Mouse (Mus musculus): ENCODE data around the gene Dennd5a.

The Dennd5a gene

DNA sequence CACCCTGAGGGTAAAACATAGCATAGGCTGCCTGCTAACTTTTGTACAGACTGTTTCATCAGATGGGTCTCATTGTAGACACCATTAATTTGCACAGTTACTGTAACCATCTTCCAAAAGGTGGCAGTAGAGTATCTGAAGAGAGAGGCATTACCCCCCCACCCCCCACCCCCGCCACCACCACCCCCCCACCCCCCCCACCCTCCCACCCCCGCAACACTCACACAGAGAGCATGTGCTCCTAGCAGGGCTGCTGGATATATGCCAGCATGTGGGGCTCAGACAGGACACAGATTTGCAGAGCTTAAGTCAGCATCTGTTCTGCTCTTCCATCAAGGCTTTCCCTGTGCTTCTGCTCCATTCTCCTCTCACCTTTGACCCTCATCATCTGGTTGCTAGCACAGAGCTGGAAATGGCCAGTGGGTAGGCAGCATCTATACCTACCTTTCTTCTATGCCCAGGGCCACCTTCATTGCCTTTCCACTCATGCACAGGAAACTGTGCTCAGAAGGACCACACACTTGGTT lies 8.7 kb upstream of the Dennd5a start:
- in situ Hi-C loops (cut with MboI; ENCODE audit: low pct_unique_long_range_greater_than_20kb in 1 of 2, low sequenced_read_pairs in 2 of 2, unreplicated experiment in 1 of 2), result no loop called here

DNA sequence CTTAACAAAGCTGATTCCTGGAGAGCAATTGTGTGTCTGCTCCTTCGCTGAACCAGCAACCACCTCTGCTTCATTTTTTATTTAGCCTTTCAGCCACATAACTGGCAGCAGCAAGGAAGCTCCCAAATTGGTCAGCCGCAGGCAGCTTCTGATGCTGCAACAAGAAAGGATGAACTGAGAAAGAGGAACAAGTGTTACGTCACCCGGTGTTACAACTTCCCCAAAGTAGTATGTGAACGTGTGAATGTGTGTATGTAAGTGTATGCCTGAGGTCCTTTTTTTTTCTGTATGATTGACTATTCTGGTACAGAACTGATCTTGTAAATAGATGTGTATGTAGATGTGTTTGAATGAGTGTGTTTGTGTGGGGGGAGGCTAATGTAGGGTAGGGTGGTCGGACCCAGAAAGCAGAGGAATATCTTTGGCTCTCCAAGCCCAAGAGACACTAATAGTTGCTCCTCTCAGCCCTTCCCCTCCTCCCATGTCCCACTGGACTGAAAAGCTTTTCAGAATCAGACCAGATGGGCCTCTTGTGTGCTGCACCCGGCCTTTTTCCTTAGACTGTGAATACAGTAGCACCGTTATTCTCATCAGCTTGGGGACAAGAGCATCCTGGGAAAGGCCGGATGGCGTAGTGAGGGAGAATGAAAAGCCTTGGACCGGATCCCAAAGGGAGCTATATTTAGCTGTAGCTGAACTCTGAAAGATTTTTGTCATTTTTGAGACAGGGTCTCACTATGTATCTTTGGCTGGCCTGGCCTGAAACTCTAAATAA lies 7.7 kb upstream of the Dennd5a start:
- in situ Hi-C loops (cut with MboI; ENCODE audit: low pct_unique_long_range_greater_than_20kb in 1 of 2, low sequenced_read_pairs in 2 of 2, unreplicated experiment in 1 of 2), result no loop called here

DNA sequence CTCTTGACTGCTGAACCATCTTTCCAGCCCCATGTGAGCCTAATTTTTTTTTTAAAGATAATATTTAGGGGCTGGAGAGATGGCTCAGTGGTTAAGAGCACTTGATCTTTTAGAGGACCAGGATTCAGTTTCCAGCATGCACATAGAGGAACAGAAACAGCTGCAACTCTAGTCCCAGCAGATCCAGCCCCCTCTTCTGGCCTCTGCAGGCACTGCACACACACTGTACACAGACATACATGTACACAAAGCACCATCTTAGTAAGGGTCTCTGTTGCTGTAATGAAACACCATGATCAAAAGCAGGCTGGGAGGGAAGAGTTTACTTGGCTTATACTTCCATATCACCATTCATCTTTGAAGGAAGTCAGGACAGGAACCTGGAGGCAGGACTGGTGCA lies 5.4 kb upstream of the Dennd5a start:
- in situ Hi-C loops (cut with MboI; ENCODE audit: low pct_unique_long_range_greater_than_20kb in 1 of 2, low sequenced_read_pairs in 2 of 2, unreplicated experiment in 1 of 2), result no loop called here

DNA sequence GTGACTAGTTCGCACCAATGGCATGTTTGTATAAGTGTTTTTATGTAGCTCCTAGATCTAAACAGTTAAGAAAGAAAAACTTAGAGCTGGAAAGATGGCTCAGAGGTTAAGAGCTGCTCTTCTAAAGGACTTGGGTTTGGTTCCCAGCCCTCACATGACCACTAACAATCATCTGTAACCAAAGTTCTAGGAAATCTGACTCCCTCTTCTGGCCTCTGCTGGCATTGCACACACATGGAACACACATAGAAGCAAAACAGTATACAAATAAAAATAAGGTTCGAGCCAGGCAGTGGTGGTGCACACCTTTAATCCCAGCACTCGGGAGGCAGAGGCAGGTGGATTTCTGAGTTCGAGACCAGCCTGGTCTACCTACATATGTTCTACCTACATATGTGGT lies 3.4 kb upstream of the Dennd5a start:
- in situ Hi-C loops (cut with MboI; ENCODE audit: low pct_unique_long_range_greater_than_20kb in 1 of 2, low sequenced_read_pairs in 2 of 2, unreplicated experiment in 1 of 2), result no loop called here

DNA sequence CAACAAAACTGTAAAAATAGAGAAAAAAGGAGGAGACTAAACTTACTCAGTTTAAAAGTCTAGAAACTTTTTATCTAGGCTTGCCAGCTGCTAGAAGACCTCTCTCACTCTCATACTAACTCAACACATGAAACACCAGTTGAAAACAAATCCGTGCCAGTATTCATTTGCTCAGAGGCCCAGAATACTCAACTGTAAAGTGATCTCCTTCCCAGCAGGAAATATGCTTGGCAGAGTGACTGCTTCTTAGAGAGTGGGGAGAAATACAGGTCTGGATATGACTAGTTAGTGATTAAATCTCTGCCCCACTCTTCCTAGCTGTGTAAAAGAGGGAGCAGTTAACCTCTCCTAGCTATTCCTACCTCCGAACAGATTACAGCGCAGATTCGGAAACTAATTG lies 2.3 kb upstream of the Dennd5a start:
- in situ Hi-C loops (cut with MboI; ENCODE audit: low pct_unique_long_range_greater_than_20kb in 1 of 2, low sequenced_read_pairs in 2 of 2, unreplicated experiment in 1 of 2), result no loop called here

DNA sequence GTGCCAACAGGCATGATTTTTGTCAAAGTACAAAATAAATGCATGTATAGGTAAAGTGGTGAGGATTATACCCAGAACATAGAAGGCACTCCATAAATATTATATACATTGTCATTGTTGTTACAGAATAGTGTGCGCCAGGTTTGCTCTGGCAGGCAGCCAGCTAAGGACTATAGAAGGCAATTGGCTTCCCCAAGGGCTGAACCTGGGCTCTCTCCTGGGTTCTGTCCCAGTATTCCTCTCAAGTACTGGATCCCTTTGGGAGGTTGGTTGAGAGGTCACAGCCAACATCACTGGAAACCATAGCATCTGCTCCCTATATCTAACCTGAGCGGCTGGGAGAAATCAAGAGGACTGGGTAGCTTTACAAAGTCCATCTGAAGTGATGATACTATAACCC lies 1.3 kb upstream of the Dennd5a start:
- in situ Hi-C loops (cut with MboI; ENCODE audit: low pct_unique_long_range_greater_than_20kb in 1 of 2, low sequenced_read_pairs in 2 of 2, unreplicated experiment in 1 of 2), result no loop called here

DNA sequence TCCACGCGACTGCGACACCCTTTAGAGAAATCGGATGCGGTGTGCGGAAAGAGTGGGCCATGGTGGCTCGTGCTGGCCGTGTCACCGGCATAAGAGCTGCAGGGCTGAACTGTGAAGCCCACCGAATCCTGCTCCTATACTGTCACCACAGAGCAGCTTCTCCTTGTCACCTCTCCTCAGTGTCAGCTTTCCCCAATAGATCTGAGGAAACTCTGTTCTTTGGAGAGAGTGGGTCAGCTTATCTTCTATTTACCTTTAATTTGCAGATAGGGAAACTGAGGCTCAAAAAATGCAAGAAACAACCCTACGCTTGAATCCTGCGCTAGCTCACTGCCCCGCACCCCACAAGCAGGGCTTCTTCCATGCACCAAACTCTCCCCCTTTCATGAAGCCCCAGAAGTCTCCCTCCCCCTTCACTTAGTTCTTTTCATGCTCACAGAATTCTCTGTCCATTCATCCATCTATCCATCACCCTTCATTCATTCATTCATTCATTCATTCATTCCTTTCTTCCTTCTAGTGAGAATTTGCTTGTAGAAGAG lies 414 bp upstream of the Dennd5a start:
- in situ Hi-C loops (cut with MboI; ENCODE audit: low pct_unique_long_range_greater_than_20kb in 1 of 2, low sequenced_read_pairs in 2 of 2, unreplicated experiment in 1 of 2), result no loop called here

DNA sequence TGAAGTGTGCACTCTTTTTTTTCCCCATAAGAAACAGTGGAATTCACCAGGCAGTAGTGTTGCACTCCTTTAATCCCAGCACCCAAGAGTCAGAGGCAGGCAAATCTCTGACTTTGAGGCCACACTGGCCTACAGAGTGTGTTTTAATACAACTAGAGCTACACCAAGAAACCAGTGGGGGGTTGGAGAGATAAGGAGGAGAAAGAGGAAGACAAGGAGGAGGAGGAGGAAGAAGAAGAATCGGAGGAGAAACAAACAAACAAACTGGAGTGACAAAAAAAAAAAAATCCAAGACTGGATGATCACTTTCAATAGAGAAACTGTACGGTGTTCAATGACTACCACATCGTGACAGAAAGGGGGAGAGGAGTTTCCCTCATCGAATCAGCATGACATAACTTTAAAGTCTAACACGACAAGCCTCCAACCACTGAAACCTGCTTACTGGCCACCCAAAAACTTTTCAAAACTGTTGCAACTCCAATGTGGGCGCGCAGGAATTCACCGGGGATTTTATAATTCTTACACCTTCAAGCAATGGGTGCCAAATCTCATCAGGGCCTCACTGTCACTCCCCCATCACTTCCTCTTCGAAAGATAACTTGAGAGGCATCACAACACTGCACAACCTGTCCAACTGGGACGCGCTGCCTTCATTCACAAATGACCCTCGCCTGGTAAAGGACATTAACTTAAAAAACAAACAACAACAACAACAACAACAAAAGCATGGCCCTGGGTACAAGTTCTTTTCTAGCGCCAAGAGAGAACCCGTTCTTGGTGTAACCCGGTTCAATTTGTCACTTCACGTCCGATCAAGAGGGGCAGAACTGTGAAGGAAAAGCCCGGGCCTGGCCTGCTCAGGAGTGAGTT lies 1.2 kb downstream of the Dennd5a start:
- in situ Hi-C loops (cut with MboI; ENCODE audit: low pct_unique_long_range_greater_than_20kb in 1 of 2, low sequenced_read_pairs in 2 of 2, unreplicated experiment in 1 of 2), result no loop called here

DNA sequence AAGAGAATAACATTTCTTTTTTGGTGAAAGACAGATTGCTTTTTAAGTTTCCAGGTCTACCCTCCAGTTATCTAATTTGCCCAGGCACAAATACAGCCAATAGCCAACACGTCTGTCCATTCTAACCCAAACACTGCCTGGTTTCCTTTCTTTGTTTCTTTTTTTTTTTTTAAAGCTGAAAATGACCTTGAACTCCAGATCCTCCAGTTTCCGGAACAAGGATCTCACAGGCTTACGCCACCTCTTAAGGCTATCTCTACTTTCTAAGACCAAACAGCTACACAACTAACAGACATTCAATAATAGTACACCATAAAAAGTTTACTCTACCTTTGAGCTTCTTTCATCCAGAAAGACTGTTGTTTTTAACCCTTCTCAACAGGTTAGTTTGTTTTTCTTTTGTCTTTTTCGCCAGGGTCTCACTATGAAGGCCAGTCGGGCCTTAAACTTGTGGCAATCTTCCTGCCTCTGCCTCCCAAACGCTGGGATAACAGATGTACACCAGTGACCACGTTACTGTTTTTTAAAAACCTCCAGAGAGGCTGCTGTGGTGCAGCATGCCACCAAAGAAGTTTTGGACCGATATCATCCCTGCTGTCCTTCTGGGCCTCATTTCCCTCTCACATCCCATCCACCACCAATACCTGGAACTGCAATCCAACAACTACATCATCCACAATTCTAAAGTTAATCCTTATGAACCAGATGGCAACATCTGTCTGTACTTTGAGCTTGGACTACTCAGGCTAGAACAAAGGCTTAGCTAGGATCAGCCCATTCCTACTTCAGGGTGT lies 2.1 kb downstream of the Dennd5a start:
- in situ Hi-C loops (cut with MboI; ENCODE audit: low pct_unique_long_range_greater_than_20kb in 1 of 2, low sequenced_read_pairs in 2 of 2, unreplicated experiment in 1 of 2), result no loop called here

DNA sequence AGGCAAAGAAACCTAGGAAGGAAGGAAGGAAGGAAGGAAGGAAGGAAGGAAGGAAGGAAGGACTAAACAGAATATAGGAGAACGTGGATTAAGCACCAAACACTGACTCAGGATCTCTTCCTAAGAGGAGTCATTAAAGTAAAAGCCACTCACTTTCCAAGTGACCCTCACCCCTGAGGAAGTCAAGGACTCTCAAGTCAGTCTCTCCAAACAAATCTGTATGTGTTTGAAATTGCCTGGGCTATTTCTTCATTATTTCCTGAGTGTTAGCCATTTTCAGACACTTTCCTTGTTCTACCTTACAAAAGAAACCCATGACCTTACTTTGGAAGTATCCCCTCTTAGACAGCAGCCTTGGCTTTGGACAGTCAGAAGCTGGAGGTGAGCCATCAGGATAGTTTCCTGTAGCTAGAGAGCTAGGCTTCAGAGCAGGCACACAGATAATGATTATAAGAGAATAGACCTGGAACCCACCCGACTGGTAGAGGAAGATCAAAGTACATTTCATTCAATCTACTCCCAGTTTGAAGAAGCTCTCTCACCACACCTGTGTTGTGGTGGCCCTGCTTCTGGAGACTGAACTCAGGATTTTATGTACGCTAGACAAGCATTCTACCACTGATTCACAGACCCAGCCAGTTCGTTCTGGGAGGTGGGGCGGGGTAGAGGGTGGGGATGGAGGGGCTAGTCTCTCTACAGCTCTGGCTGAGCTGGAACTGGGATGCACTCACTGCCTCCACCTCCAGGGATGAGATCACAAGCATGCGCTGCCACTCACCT lies 5.5 kb downstream of the Dennd5a start:
- in situ Hi-C loops (cut with MboI; ENCODE audit: low pct_unique_long_range_greater_than_20kb in 1 of 2, low sequenced_read_pairs in 2 of 2, unreplicated experiment in 1 of 2), result no loop called here

DNA sequence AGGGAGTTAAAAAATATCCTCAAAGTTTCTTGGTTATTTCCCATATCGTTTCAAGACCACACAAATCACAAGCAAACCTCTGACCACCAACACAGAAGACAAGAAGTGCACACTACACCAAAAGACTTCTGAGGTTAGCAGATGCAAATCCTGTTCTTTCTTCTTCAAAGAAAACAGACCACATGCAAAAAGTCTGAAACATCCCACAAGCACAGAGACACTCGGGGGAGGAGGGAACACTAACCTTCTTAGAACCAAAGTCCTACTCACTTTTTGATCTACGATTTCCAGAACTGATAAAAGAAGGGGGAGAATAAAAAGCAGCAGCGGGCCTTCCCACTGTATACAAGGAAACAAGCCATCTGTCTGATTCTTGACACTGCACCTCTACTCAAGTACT lies 9.0 kb downstream of the Dennd5a start:
- in situ Hi-C loops (cut with MboI; ENCODE audit: low pct_unique_long_range_greater_than_20kb in 1 of 2, low sequenced_read_pairs in 2 of 2, unreplicated experiment in 1 of 2), result no loop called here

DNA sequence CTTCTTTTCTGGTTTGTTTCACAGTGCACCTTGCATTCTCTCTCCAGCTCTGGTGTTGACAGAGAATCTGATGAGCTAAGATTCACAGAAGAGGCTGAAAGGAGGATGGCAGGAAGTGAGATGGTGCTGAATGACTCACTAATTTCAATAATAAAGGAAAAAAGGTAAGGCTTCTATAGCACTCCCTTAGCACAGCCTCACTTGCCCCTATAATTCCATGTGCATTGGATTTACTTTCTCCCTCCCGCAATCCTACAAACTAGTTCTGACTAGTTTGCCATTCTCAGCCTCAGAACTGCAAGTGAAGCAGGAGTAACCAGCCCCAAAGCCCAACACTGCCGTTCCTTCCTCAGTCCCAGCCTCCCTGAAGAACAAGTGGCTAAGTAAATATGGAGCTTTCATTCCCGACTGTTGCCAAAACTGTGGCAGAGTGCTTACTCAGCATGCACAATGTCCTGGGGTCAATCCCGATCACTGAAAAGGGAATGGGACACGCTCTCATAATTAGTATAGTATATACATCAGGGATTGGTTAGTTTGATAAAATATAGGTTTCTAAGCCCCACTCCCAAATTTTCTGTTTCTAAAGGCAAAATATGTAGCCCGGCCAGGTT lies 15.7 kb downstream of the Dennd5a start:
- in situ Hi-C loops (cut with MboI; ENCODE audit: low pct_unique_long_range_greater_than_20kb in 1 of 2, low sequenced_read_pairs in 2 of 2, unreplicated experiment in 1 of 2), result no loop called here

DNA sequence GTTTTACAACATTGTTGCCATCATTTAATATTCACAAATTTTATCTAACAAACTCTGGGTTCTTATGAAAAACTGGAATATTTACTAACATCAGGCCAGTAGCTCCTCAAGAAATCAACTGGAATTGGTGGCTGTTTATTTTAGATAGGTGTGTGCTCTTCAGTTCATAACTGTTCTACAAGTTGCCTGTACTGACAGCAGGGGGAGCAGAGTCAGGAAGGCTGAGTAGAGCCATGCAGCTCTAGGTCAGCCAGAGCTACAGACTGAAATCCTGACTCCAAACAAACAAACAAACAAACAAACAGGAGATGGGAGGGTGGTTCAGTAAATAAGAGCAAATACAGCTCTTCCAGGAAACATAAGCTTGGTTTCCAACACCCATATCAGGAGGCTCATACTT lies 30.6 kb downstream of the Dennd5a start:
- in situ Hi-C loops (cut with MboI; ENCODE audit: low pct_unique_long_range_greater_than_20kb in 1 of 2, low sequenced_read_pairs in 2 of 2, unreplicated experiment in 1 of 2), result no loop called here

DNA sequence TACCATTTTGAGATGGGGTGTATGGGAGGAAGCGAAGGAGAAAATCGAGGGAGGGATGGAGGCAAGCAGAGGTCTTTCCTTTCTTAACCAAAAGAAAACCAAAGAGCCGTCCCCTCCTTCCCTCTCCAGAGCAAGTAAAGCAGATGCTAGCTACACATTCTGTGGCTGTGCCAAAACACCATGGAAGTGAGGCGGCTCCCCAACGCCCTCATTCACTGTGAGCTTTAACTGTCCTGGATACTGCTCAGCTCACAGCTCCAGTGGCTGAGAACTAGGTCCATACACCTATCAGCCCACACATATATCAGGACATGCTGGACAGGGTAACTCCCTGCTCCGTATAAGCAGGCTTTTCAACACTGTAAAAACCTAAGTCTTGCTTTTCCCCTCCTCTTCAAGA lies 31.9 kb downstream of the Dennd5a start:
- in situ Hi-C loops (cut with MboI; ENCODE audit: low pct_unique_long_range_greater_than_20kb in 1 of 2, low sequenced_read_pairs in 2 of 2, unreplicated experiment in 1 of 2), result no loop called here

DNA sequence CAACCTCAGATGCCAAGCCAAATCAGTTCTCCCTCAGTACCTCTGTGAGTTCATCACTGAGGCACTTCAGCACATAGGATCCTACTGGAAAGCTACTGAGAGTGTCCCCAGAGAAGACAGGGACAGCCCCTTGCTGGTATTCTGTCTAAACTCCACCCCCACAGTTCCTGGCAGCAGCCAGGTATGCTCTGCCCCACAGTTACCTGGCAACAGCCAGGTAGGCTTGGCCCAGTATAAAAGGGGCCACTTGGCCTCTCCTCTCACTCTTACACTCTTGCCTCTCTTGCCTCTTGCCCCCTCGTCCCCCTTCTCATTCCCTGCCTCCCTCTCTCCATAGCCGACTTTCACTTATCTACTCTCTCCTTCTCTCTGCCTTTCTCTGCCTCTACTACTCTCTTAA lies 35.3 kb downstream of the Dennd5a start:
- in situ Hi-C loops (cut with MboI; ENCODE audit: low pct_unique_long_range_greater_than_20kb in 1 of 2, low sequenced_read_pairs in 2 of 2, unreplicated experiment in 1 of 2), result no loop called here

DNA sequence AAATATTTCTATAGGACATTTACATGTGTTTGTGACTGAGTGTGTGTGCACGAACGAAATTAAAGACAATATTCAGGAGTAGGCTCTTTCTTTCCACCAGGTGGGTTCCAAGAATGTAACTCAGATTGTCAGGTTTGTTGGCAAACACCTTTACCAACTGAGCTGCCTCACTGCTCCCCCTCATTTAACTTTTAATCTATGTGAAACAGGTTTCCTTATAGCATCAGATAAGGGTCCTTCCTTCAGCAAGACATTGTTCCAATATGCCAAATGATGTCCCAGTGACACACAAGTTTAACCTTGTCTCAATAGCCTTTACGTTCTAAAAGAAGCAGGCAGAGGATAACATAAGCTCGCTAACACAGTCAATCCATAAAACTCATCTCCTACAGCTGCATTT lies 37.4 kb downstream of the Dennd5a start:
- in situ Hi-C loops (cut with MboI; ENCODE audit: low pct_unique_long_range_greater_than_20kb in 1 of 2, low sequenced_read_pairs in 2 of 2, unreplicated experiment in 1 of 2), result no loop called here

DNA sequence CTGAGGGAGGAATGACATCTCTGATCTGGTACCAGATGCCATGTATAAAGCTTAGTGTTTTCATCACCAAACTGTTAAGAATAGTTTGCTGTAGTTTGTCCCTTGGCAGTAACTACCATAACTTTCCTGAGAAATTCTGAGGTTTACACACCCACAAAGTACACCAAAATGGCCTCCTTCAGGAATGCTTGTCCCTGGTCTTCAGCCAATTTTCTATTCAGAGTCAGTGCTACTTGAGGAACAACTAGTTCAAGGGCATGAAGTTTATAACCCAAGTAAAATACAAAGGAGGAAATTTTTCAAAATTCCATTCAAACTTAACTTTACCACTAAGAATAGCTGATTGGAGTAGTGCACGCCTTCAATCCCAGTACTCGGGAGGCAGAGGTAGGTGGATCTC lies 54.1 kb downstream of the Dennd5a start:
- in situ Hi-C loops (cut with MboI; ENCODE audit: low pct_unique_long_range_greater_than_20kb in 1 of 2, low sequenced_read_pairs in 2 of 2, unreplicated experiment in 1 of 2), result no loop called here

DNA sequence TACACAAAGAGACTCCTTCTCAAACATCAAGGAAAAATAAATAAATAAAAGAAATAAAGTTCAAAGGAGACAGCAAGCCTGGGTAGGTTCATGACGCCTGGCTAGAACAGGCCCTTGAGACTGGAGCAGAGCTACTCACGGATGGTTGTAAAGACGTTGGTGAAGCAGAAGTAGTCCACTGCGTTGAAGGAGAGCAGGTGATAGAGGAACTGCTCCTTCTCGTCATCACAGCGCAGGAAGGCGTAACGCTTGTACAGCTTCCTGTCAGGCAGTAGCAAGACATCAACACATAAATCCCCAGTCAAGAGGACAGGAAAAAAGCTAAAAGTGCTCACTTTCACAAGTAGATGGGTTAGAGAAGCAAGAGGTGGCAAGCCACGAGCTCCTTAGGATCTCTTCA lies 59.3 kb downstream of the Dennd5a start:
- in situ Hi-C loops (cut with MboI; ENCODE audit: low pct_unique_long_range_greater_than_20kb in 1 of 2, low sequenced_read_pairs in 2 of 2, unreplicated experiment in 1 of 2), result no loop called here
